Mouse (Mus musculus) gastrocnemius, adult 18-20 months (tissue): ENCODE measurements around the gene Macrod2. TPM values are rescaled to one million over a fixed set of nuclear protein-coding genes. Genes with fewer than 3 reads are reported as not detected.

Experiments
- DNase-seq: peaks from one replicate; pipeline ENCODE4 v3.0.0; 2021; ENCODE audit warnings: low spot score
- total RNA-seq, 2 experiments: library from RNA; stranded (reverse); gene quantifications; 2 replicates each; pipeline ENCODE4 v1.2.3; 2021

Gene Macrod2
- total RNA-seq, 2 experiments from 2014 or later, result 16.6 to 19.0 TPM

GRCm38 (mm10) chr2:141618257-141618656 is 1223.1 kb downstream of the Macrod2 start:
- no peak for DNase-seq

DNA sequence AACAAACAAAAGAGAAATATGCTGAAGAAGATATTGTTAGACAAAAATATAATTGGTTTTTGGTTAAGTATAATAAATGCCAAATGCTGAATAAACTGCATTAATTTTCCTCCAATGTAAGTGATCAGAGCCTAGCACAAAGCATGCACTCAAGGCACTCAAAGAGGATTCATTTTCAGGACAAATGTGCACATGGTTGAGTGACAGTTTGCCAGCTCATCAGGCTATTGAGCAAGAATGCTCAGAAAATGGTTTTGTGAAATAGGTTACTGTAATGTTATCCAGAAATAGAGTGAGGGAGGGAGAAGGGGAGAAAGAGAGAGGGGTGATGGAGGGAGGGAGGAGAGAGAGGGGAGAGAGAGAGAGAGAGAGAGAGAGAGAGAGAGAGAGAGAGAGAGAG is 1268.9 kb downstream of the Macrod2 start:
- DNase-seq, result no peak

- no peak for DNase-seq
These were observed 1277.7 kb downstream of the Macrod2 start for GRCm38 (mm10) chr2:141672814-141673213.

- DNase-seq, result no peak
These were observed 1278.3 kb downstream of the Macrod2 start for GRCm38 (mm10) chr2:141673405-141673804.

DNA sequence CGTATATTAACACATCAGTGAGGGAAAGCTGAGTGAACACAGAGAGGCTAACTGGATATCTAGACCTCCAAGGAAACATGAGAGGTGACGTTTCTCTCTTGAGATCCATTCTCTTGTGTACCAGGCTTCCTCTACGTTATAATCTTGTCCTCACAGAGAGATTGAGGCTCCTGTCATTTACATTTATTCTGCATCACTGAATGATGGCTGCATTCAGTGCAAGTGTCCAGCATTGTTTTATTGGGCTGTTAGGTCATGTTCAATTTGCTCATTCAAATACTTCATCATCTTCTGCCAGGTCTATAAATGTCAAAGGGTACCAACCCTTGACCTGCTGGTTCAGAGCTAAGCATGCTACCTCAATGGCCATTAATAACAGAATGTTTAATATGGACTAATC is 1302.4 kb downstream of the Macrod2 start:
- DNase-seq, result no peak

DNA sequence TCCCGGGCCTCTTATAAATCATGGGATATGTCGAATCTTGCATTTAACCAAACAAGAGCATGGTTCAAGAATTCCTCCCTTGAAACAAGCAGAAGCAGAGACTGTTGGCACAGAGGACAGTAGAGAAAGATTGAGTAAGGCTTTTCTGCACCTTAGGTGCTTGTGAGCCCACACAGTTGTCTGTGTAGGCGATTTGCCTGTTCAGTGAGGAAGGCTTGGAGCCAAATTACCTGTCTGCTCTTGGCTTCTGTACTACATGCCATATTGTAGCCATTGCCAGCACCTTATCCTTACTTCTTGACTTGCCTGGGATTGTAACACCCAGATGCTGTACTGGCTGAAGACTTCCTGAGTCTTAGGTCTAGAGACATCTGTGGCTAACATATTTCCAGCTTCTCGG is 1303.2 kb downstream of the Macrod2 start:
- DNase-seq, result no peak

- no peak for DNase-seq
These were observed 1305.8 kb downstream of the Macrod2 start for GRCm38 (mm10) chr2:141700759-141701452.

DNA sequence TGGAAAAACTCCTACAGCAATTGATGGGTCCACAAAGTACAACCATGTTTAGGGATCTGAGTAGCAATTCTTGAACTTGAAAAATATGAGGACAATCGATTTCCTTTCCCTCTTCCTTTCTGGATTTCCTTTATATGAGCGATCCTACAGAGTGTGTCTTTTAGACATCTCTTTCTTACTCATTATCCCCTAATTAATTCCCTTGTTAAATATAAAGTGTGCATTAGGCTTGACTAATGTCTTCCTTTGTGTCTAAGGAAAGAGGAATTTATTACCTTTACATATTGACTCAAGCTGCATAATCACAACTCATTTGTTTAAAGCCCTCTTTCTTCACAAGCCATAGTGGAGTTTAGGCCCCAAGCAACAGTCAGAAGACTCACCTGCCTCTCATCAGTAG is 1316.7 kb downstream of the Macrod2 start:
- DNase-seq, result no peak

- DNase-seq, result no peak
These were observed 1317.2 kb downstream of the Macrod2 start for GRCm38 (mm10) chr2:141712265-141712664.

- no peak for DNase-seq
These were observed 1320.0 kb downstream of the Macrod2 start for GRCm38 (mm10) chr2:141715061-141715460.

- DNase-seq, result no peak
These were observed 1327.4 kb downstream of the Macrod2 start for GRCm38 (mm10) chr2:141722531-141722930.

DNA sequence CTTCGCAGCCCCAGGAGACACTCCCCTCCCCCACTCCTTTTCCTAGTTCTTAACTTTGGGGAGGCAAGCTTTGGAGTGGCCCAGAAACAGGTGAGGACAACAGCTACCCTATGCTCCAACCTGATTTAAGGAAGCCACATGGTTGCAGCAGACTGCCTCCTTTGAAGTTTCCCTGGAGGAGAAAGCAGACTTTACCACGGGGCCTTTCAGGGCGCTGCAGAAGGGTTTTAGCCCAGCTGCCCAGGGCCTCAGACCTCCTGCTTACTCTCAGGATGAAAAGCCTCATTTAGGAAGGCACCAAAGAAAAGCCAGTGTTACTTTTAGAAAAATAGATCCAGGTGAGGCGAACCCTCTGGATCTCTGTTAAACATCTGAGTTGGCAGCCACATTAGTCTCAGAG is 1333.9 kb downstream of the Macrod2 start:
- no peak for DNase-seq

GRCm38 (mm10) chr2:141736685-141737456 is 1341.8 kb downstream of the Macrod2 start:
- no peak for DNase-seq

- DNase-seq, result no peak
These were observed 1343.6 kb downstream of the Macrod2 start for GRCm38 (mm10) chr2:141738702-141739101.

DNA sequence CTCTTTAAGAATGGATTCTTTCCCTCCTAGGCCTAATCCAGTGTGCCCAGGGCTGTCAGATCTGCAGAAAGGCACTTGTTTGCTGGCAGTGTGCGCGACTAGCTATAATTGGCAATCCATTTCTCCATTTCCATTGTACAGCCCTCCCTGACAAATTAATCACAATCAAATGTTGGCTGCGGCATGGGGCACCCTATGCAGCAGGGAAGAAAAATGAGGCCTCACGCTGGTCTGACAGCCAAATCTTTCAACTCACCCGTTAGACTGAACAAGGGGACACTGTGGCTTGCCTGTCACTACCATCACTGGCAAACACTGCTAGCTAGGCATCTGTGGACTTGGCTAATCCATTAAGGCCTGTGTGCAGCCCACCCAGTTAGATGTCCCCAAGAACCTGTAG is 1345.2 kb downstream of the Macrod2 start:
- no peak for DNase-seq

- DNase-seq, result no peak
These were observed 1405.1 kb downstream of the Macrod2 start for GRCm38 (mm10) chr2:141800236-141800635.

- no peak for DNase-seq
These were observed 1405.8 kb downstream of the Macrod2 start for GRCm38 (mm10) chr2:141800909-141801308.

GRCm38 (mm10) chr2:141816266-141816665 is 1421.2 kb downstream of the Macrod2 start:
- DNase-seq, result no peak

DNA sequence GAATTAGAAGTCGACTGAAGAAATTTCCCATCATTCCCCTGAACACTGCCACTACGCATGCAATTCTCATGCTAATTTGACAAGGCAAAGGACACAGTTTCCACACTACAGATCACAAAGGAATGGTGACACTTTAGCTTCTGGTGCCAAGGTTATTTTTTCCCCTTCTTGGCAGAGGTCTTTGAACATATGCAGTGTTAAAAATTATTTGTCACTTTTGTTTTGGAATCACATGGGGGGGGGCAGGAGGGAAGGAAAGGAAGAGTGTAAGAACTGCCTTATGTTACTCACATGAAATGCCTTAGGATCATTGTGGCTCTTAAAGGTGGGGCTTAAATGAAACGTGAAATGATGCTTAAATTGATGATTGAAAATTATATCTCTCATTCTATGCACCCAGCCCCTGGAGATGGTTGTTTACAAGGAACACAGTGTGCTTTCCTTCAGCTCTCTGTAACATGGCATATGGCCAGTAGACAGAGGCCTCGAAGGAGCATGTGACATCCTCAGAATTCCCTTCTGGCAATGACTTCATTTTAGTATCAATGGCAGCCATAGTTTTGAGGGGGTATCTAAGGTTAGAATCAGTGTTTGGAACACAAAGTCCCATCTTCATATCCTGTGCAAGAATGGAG is 1422.6 kb downstream of the Macrod2 start:
- peak; percentile 2 for DNase-seq

DNA sequence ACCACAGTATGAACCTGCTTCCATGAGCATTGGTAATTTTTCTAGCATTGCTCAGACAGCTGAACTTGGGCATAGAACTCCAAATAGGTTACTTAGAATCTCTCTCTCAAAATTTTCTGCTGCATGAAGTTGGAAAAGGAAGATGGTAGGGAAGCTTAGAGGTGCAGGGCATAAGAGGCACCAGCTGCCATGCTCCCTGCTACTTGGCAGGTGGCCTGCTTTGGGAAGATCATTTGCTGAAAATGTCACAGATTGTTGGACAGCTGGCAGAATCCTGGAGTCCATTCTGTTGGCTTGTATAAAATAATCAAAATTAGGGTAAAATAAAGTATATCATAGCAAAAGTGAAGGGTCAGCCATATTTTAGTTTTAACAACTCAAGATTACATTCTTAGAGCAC is 1425.7 kb downstream of the Macrod2 start:
- DNase-seq, result no peak

DNA sequence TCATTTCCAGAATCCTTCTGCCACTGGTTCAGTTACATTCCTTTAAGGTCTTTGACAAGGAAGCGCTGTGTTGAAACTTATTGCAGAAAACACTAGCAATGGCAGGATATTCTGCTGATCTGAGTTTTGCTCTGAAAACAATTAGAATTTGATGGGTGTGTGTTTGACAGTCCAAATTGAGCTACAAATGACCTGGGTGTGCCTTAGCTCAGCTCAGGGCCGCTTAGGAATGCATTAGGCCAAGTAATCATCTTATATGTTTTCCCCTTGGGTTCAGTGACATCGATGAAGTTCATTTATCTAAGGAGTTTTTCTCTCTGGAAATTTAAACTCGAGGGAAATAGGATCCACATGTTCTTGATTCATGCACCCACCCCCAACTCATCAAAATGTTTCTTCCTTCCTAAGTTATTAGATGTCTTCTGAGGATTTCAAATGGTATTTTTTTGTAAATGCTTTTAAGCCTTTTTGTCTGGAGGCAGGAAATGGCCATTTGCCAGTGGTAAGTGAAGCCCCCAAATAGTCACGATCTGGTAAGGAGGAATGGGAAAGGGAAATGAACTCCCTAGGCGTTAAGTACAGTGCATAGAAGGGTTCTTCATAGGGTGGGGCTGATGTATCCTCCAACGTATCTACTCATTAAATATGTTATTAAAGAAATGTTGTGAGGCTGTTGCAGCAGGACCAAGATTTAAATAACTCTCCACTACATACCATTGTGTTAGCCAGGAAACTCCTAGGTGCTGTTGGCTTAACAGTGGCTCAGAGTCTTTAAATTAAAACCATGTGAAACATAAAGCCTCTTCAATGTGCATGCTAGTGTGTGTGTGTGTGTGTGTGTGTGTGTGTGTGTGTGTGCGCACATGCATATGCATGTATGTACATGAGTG is 1430.7 kb downstream of the Macrod2 start:
- DNase-seq, result no peak

DNA sequence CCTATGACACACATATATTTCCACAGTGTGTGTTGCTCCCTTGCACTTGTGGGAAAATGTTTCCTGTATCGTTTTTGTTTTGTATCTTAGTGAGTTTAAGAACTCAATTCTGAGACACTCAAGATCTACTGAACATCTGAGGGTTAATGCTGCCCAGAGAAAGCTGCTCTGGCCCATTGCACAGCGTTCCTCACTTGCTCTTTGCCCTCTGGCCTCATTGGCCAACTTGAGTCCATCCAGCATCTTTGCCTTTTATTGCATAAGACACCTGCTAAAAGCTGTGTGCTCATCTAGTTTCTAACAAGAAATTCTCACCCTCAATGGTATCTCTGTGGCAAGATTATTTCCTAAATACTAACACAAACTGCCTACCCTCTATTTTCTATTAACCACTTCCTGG is 1435.4 kb downstream of the Macrod2 start:
- no peak for DNase-seq
